Mouse (Mus musculus): ENCODE data around the gene Ube2e2.
A peak's percentile ranks its signal among the peaks of the same experiment; 100 is the strongest.

The Ube2e2 gene

GRCm38 (mm10) chr14:18893947-18894445 is at the start of gene Ube2e2:
Ube2e2 (minus strand) TSS chr14:18894267.
- DNase-seq (ENCODE audit: low read depth), result peak; percentile 17

- DNase-seq (ENCODE audit: low read depth), result no peak
Observed at GRCm38 (mm10) chr14:18940068-18940467, 46.0 kb upstream of the Ube2e2 start.

- DNase-seq (ENCODE audit: low read depth), result no peak
Observed at GRCm38 (mm10) chr14:18903553-18903952, 9.5 kb upstream of the Ube2e2 start.

GRCm38 (mm10) chr14:18893121-18893946 is 733 bp downstream of the Ube2e2 start:
- peak; percentile 76 for DNase-seq (ENCODE audit: low read depth)

GRCm38 (mm10) chr14:18889571-18889970 is 4.5 kb downstream of the Ube2e2 start:
- no peak for DNase-seq (ENCODE audit: low read depth)

- DNase-seq (ENCODE audit: low read depth), result no peak
Observed at GRCm38 (mm10) chr14:18882493-18882892, 11.6 kb downstream of the Ube2e2 start.

- DNase-seq (ENCODE audit: low read depth), result no peak
Observed at GRCm38 (mm10) chr14:18870716-18871115, 23.4 kb downstream of the Ube2e2 start.

GRCm38 (mm10) chr14:18828661-18829060 is 65.4 kb downstream of the Ube2e2 start:
- DNase-seq (ENCODE audit: low read depth), result no peak

- DNase-seq (ENCODE audit: low read depth), result no peak
Observed at GRCm38 (mm10) chr14:18826753-18827152, 67.3 kb downstream of the Ube2e2 start.

GRCm38 (mm10) chr14:18820713-18821112 is 73.4 kb downstream of the Ube2e2 start:
- DNase-seq (ENCODE audit: low read depth), result peak; percentile 12

GRCm38 (mm10) chr14:18796857-18797256 is 97.2 kb downstream of the Ube2e2 start:
- no peak for DNase-seq (ENCODE audit: low read depth)

GRCm38 (mm10) chr14:18795787-18796186 is 98.3 kb downstream of the Ube2e2 start:
- DNase-seq (ENCODE audit: low read depth), result no peak

- DNase-seq (ENCODE audit: low read depth), result no peak
Observed at GRCm38 (mm10) chr14:18778993-18779675, 114.9 kb downstream of the Ube2e2 start.

GRCm38 (mm10) chr14:18778241-18778640 is 115.8 kb downstream of the Ube2e2 start:
- no peak for DNase-seq (ENCODE audit: low read depth)

- no peak for DNase-seq (ENCODE audit: low read depth)
Observed at GRCm38 (mm10) chr14:18776132-18776531, 117.9 kb downstream of the Ube2e2 start.

GRCm38 (mm10) chr14:18773724-18774123 is 120.3 kb downstream of the Ube2e2 start:
- no peak for DNase-seq (ENCODE audit: low read depth)

- no peak for DNase-seq (ENCODE audit: low read depth)
Observed at GRCm38 (mm10) chr14:18759601-18760356, 134.3 kb downstream of the Ube2e2 start.

GRCm38 (mm10) chr14:18758595-18759532 is 135.2 kb downstream of the Ube2e2 start:
- no peak for DNase-seq (ENCODE audit: low read depth)

GRCm38 (mm10) chr14:18758003-18758402 is 136.1 kb downstream of the Ube2e2 start:
- DNase-seq (ENCODE audit: low read depth), result no peak

- no peak for DNase-seq (ENCODE audit: low read depth)
Observed at GRCm38 (mm10) chr14:18755410-18755809, 138.7 kb downstream of the Ube2e2 start.

GRCm38 (mm10) chr14:18754595-18754994 is 139.5 kb downstream of the Ube2e2 start:
- no peak for DNase-seq (ENCODE audit: low read depth)
